Comparison of ENCODE assay signal across 9 mouse cellular contexts in genomic region chr17:80661896-80662295, GRCm38 (mm10).
"Had no signal": no experiment of that assay in that cellular context is flagged by ENCODE, and none has a peak within 500 bp of the region (broad histone marks: within the 10 kb centered on the region; RNA-seq: fewer than 3 reads in every experiment).

No protein-coding gene starts in this region.

- H3K27ac ChIP-seq: limb, embryonic 15.5 days; liver, embryonic 12.5 days; lung, embryonic 15.5 days; midbrain, embryonic 12.5 days had no signal

- H3K9me3 ChIP-seq: limb, embryonic 15.5 days; liver, embryonic 12.5 days; lung, embryonic 15.5 days; midbrain, embryonic 12.5 days had no signal

- H3K9ac ChIP-seq: limb, embryonic 15.5 days; liver, embryonic 12.5 days; lung, embryonic 15.5 days; midbrain, embryonic 12.5 days had no signal

- H3K36me3 ChIP-seq: limb, embryonic 15.5 days; liver, embryonic 12.5 days; lung, embryonic 15.5 days; midbrain, embryonic 12.5 days had no signal

- ATAC-seq: liver, embryonic 12.5 days had no signal

- H3K4me2 ChIP-seq: limb, embryonic 15.5 days; liver, embryonic 12.5 days; lung, embryonic 15.5 days; midbrain, embryonic 12.5 days had no signal

- H3K4me1 ChIP-seq: liver, embryonic 12.5 days; lung, embryonic 15.5 days had no signal

- H3K4me3 ChIP-seq: limb, embryonic 15.5 days; liver, embryonic 12.5 days; lung, embryonic 15.5 days; midbrain, embryonic 12.5 days had no signal

- DNase-seq: kidney, adult 8-10 months; kidney, postnatal 25 days; spleen, adult 18-20 months; thymus, adult 18-20 months; thymus, postnatal 14 days had no signal

- H3K27me3 ChIP-seq: limb, embryonic 15.5 days; liver, embryonic 12.5 days; lung, embryonic 15.5 days; midbrain, embryonic 12.5 days had no signal
